Mouse (Mus musculus): ENCODE measurements around the gene Grik4. TPM values are rescaled to one million over a fixed set of nuclear protein-coding genes. Genes with fewer than 3 reads are reported as not detected.

Grik4 gene
- total RNA-seq, 2 experiments from 2014 or later, result 0.07 TPM; not detected in 1

DNA sequence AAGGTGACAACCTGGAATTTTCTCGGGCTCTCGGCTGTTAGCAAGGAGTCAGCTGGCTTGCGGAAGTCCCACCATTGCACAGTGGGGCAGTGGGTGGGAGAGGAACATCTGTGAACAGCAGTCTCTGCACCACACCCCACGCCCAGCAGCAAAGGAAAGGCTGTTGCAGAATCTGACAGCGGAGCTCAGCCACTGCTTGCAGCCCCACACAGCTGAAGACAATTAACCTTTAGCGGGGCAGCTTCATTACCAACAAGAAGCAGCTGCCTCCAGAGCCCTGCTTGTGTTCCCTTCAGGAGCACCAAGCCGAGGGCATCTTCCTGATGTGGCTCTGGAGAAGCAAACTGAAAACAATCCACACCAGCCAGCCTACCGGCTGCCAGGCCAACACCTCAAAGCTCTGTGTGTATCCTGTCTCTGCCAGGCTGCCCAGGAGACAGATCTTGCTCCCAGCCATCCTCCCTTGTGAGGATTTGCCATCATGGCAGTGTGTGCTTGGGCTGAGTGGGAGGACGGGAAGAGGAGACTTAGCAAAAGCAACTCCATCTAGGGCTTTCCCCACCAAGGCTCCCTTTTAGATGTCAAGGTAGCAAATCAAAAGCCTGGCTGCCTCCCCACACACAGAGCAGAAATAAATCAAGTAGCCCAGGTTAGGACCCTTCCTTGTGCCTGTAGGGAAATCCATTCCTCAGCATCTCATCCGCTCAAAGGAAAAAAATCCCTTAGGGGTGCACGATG is 179.3 kb downstream of the Grik4 start:
- intact Hi-C loops (cut with DNase I), result no loop called here
- no peak for DNase-seq

DNA sequence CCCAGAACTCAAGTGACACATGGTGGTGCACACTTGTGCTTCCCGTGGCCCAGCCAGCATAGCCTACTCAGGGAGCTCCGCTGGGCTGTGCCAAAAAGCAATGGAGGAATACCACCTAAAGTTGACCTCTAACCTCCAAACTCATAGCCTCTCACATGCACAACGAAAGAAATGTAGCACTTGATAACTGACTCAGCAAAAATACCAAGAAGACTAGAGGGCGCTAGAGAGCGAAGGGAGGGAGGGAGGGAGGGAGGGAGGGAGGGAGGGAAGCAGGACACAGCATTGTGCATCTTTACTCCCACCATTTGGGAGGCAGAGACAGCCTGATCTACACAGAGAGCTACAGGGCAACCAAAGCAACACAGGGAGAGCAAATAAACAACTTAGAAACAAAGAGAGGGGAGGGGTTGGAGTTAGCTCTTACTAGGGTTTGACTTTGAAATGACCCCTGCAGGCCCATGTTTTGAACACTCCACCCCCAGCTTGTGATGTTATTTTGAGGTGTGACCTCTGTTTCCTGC is 185.5 kb downstream of the Grik4 start:
- no peak for DNase-seq
- intact Hi-C loops (cut with DNase I), result no loop called here

DNA sequence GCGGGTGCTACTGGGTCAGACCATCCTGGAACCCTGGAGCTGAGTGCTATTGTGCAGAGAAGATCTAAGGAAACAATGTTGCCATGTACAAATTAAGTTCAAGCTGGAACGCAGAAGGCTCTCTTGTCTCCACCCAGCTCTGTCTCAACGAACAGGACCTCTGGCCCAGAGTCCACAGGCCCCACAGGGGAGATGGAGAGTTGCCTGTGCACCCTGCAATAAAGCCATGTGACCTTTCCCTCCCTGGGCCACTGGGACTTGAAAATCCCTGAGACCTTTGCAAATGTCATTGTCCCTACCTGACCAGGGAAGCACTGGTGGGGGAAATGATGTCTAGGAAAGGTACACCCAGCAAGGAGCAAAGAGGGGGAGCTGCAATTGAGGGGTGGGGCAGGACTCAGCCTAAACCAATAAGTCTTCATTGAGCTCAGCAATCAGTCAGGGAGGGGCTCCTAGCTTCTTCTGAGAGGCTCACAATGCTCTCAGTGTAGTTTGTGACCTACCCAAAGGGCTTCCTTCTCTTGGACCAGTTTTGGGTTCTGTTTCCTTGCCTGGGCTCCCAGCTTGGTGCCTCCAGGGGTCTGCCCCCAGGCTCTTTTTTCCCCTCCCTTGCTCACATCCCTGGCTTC is 187.2 kb downstream of the Grik4 start:
- intact Hi-C loops (cut with DNase I), result no loop called here
- no peak for DNase-seq

GRCm38 (mm10) chr9:42754699-42755098 is 189.6 kb downstream of the Grik4 start:
- DNase-seq, result no peak
- intact Hi-C loops (cut with DNase I), result no loop called here

- no peak for DNase-seq
- intact Hi-C loops (cut with DNase I), result no loop called here
These were observed 193.1 kb downstream of the Grik4 start for GRCm38 (mm10) chr9:42751160-42751559.

GRCm38 (mm10) chr9:42750176-42750575 is 194.1 kb downstream of the Grik4 start:
- DNase-seq, result no peak

GRCm38 (mm10) chr9:42745982-42746381 is 198.3 kb downstream of the Grik4 start:
- intact Hi-C loops (cut with DNase I), result no loop called here
- DNase-seq, result peak in 1 of 2 experiments; percentile 6

More at GRCm38 (mm10) chr9:42750176-42750575, 194.1 kb downstream of the Grik4 start:
- intact Hi-C loops (cut with DNase I), result no loop called here

GRCm38 (mm10) chr9:42742385-42742784 is 201.9 kb downstream of the Grik4 start:
- intact Hi-C loops (cut with DNase I), result no loop called here
- DNase-seq, result no peak

- peak; percentile 22 to 23 for DNase-seq
- intact Hi-C loops (cut with DNase I), result no loop called here
These were observed 207.5 kb downstream of the Grik4 start for GRCm38 (mm10) chr9:42736697-42737335.

- intact Hi-C loops (cut with DNase I), result no loop called here
- no peak for DNase-seq
These were observed 209.2 kb downstream of the Grik4 start for GRCm38 (mm10) chr9:42735086-42735485.

GRCm38 (mm10) chr9:42732731-42733318 is 211.5 kb downstream of the Grik4 start:
- no peak for DNase-seq
- intact Hi-C loops (cut with DNase I), result no loop called here

GRCm38 (mm10) chr9:42728472-42728871 is 215.8 kb downstream of the Grik4 start:
- intact Hi-C loops (cut with DNase I), result no loop called here
- no peak for DNase-seq

DNA sequence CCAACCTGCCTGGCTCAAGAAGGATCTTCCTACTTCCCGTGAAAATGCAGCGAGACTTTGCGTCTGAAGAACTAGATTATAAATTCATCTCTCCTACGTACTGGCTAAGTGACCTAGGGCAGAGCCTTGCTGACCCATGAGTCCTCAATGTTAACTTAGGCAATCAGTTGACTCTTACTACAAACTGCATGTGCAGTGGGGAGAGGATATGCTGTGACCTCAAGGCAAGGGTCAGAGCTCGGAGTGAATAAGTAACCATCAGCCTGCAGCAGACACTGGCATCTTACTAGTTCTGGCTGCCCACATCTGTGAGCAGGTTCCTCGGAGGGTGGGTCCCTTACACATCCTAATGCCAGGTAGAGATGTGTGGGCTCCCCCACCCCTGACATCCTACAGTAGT is 216.6 kb downstream of the Grik4 start:
- intact Hi-C loops (cut with DNase I), result no loop called here
- no peak for DNase-seq

GRCm38 (mm10) chr9:42727186-42727585 is 217.1 kb downstream of the Grik4 start:
- intact Hi-C loops (cut with DNase I), result no loop called here
- DNase-seq, result no peak

DNA sequence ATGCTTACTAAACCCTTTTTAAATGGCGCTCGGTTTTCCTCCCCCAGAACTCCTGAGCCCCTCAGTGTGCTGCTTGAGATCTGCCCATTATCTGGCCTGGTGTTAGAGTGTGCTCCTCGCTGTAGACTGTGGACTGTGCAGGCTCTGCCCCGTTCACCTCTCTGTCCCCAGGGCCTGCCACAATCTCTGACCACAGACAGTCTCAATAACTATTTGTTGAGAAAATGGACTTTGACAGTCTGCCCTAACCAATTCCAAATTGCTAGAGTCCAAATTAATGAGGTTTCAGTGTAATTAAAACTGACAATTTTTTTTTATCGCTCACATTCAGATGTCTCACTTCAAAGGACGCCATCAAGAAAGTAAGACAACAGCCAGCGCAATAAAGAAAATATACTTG is 220.2 kb downstream of the Grik4 start:
- intact Hi-C loops (cut with DNase I), result no loop called here
- DNase-seq, result no peak

DNA sequence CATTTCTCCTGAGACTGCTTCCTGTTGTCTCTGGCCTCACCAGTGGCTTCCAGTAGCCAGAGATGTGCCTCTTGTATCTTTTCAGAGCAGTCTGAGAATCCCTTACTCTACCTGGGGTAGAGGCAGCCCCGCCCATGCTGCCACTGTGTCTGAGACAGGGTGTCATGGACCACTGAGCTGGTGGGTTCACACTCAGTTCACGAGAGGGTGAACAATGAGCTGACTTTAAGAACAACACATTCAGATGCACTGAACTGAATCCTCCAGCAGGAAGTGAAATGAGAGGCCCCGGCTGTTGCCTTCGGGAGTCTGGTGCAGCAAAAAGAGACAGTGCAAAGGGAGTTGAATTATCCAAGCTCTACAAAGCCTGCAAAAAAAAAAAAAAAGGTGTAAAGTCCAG is 221.8 kb downstream of the Grik4 start:
- intact Hi-C loops (cut with DNase I), result no loop called here
- no peak for DNase-seq

- intact Hi-C loops (cut with DNase I), result no loop called here
These were observed 222.6 kb downstream of the Grik4 start for GRCm38 (mm10) chr9:42721718-42722117.

DNA sequence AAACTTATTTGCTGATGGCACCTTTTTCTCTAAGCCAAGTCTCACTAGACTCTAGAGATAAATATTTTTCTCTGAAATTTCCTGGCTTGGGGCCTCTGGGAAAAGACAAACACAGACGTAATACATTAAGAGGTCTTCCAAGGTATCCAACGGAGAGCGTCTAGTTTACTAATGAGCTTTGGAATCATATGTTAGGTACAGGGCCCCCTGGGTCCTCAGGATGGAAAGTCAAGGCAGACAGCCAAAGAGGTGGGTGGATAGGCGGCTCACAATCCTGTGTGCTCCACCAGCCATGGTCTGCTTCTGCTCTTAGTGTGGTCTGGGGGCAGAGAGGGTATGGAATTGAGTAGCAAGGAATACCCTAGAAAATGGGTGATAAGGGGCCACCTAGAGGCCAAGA is 223.1 kb downstream of the Grik4 start:
- no peak for DNase-seq
- intact Hi-C loops (cut with DNase I), result no loop called here

More at GRCm38 (mm10) chr9:42721718-42722117, 222.6 kb downstream of the Grik4 start:
- no peak for DNase-seq

GRCm38 (mm10) chr9:42713912-42714311 is 230.4 kb downstream of the Grik4 start:
- intact Hi-C loops (cut with DNase I), result no loop called here
- DNase-seq, result no peak

DNA sequence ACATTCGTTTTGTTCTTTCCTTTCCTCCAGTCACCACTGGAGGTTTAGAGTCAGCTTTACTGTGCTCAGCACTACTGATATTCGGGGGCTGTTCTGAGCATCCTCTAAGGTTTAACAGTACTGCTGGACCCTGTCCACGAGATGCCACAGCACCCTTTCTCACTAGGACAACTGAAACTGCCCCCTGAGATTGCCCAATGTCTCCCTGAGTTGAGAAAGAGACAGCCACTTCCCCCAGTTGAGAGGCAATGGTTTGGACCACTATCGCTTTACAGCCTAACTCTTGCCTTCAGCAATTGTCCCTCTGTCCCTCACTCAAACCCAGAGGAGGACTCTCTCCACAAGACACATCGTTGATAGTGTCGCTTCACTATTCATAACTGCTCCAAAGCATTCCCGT is 238.4 kb downstream of the Grik4 start:
- intact Hi-C loops (cut with DNase I), result no loop called here
- no peak for DNase-seq

DNA sequence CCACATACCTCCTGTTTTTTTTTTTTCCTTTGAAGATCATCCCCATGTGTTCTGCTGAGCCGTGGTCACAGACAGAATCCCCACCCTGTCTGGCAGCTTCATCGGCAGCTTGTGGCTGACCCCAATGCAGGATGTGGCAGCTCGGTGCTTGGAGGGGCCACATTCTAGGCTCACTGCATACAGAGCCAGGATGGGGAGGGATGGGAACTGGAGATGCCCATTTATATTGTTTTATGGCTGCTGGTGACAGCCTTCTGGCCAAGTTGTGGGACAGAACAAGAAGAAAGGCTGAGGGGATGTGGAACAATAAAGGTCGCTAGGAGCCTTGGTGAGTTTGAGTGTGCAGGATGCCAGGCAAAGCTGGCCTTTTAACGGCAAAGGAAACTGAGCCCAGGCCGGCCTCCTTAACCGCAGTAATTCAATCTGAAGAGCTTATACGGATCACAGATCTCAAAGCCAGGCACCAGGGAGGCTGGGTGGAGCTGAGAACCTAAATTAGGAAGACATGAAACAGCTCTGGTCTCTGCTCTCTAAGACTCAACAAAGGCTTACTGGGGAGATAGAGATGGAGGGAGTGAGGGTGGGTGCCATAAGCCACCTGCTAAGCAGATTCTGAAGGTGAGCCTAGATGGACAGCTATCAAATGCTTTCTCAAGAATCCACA is 241.0 kb downstream of the Grik4 start:
- DNase-seq, result no peak
- intact Hi-C loops (cut with DNase I), result no loop called here
